Comparison of ENCODE assay signal across 10 mouse cellular contexts in the genomic region with DNA sequence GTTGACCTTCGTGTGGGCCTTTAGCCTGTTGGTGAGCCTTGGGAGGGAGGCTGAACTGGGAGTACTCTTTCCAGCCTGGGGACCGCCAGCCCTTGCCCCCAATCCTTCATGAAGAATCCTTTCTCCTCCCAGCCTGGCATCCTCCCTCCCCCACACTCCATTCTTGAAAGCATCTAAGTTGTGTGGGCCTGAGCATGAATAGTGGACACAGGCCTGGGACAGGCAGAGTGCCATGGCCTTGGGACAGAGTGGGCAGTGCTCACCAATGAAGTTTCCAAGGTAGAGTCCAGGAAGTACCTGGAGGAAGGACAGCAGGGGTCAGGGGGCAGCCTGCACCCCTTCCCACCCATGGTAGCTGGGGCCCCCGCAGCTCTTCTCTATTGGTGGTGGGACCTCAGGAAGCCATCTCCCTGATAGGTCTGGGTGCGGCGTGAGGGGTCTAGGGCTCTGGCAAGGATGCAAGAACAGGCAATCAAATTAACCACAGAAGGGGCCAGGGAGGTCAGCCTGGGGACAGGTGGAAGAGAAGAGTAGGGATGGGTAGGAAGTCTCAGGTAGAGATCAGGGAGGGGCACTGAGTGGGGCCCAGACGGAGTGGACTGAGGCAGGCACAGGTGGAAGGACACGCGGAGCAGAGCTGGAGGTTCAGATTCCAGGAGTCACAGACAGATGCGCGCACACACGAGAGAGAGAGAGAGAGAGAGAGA. TPM values are rescaled to one million over a fixed set of nuclear protein-coding genes. Genes with fewer than 3 reads are reported as not detected.
A peak's percentile ranks its signal among the peaks of the same experiment; 100 is the strongest.
DNase-seq lines count a peak whose midpoint lies in the region; ATAC-seq and TF ChIP-seq lines count a peak whose summit lies in the region.
"Had no signal": no experiment of that assay in that cellular context is flagged by ENCODE, and none has a peak within 500 bp of the region (broad histone marks: within the 10 kb centered on the region; RNA-seq: fewer than 3 reads in every experiment).

No protein-coding gene starts in this region.

- H3K4me2 ChIP-seq in limb, embryonic 14.5 days (replicated peaks; ENCODE audit: low read depth, low read length, severe bottlenecking) = peak overlapping the region; percentile 99

- peak overlapping the region; percentile 69; the same call in 1 of the 2 replicates for H3K9ac ChIP-seq in limb, embryonic 14.5 days (ENCODE audit: low read depth, low read length, severe bottlenecking)

- peaks cover 24% of the 10 kb centered on the region for H3K4me1 ChIP-seq in megakaryocyte, embryonic 14.5 days
- no peaks in the 10 kb centered on the region for H3K4me1 ChIP-seq in limb, embryonic 14.5 days (ENCODE audit: control insufficient read depth, insufficient read depth, low read length)

- no peaks in the 10 kb centered on the region for H3K36me3 ChIP-seq in megakaryocyte, embryonic 14.5 days (replicated peaks; ENCODE audit: low read length)
- H3K36me3 ChIP-seq in limb, embryonic 14.5 days (ENCODE audit: control insufficient read depth, insufficient read depth, low read length) = no peaks in the 10 kb centered on the region

- TF ChIP-seq POLR2A in limb, embryonic 14.5 days (IDR thresholded peaks at IDR 0.05; ENCODE audit: borderline replicate concordance, extremely low read depth, insufficient read depth, insufficient read length) = no peak

- no peaks in the 10 kb centered on the region for H3K9me3 ChIP-seq in megakaryocyte, embryonic 14.5 days
- H3K9me3 ChIP-seq in limb, embryonic 14.5 days (ENCODE audit: control insufficient read depth, low read length) = no peaks in the 10 kb centered on the region

- no peak for ATAC-seq in cerebellum, adult (ENCODE audit: insufficient number of reproducible peaks, low FRiP score, low TSS enrichment)
- no peak for ATAC-seq in megakaryocyte, adult 5-6 weeks (ENCODE audit: poor library complexity, severe bottlenecking)
- ATAC-seq in limb, embryonic 14.5 days (ENCODE audit: low FRiP score, low read depth) = no peak

- no peak overlapping the region for H3K27ac ChIP-seq in limb, embryonic 14.5 days (replicated peaks; ENCODE audit: low read depth, low read length)

- 39% methylated on average over 11 of the region's 11 CpGs for WGBS in limb, embryonic 14.5 days

- DNase-seq in cerebellum, postnatal 10 days = peak; percentile 28 to 30
- no peak for DNase-seq in limb, embryonic 14.5 days (ENCODE audit: low spot score)
- no peak for DNase-seq in thymus, postnatal 10 days (ENCODE audit: low spot score in 2 of 2)
- DNase-seq in adrenal gland, adult (ENCODE audit: inconsistent age in 2 of 2, low spot score in 1 of 2) = no peak
- no peak for DNase-seq in c-Kit-positive CD71-positive TER-119-positive erythroid progenitor cells, embryonic 14.5 days (ENCODE audit: low spot score)

- H3K27me3 ChIP-seq in megakaryocyte, embryonic 14.5 days (replicated peaks) = peaks cover 91% of the 10 kb centered on the region
- peaks cover 20% of the 10 kb centered on the region for H3K27me3 ChIP-seq in limb, embryonic 14.5 days (ENCODE audit: control insufficient read depth, insufficient read depth, low read length)

- peak overlapping the region; percentile 46 for H3K4me3 ChIP-seq in megakaryocyte, embryonic 14.5 days (replicated peaks)
- H3K4me3 ChIP-seq in limb, embryonic 14.5 days (replicated peaks; ENCODE audit: low read length) = peak overlapping the region; percentile 47; the same call in 1 of the 2 replicates

RNA-seq across cellular contexts. Expression of gene Dusp15, which starts 1.0 kb away (rescaled TPM):
- 1.0 TPM in 1 of 2 replicates, not detected in the other for polyA plus RNA-seq in megakaryocyte, embryonic 14.5 days (2012; ENCODE audit: insufficient read depth, low replicate concordance)
- total RNA-seq in megakaryocyte, adult 5-6 weeks (2015) = not detected in 2 replicates
- total RNA-seq in megakaryocyte, adult 5-6 weeks (2017) = not detected in 2 replicates
- polyA plus RNA-seq in limb, embryonic 14.5 days (2012; rRNA removed) = 2.0 and 2.2 TPM in 2 replicates
- 0.36 and 0.48 TPM in 2 replicates for polyA plus RNA-seq in limb, embryonic 14.5 days (2014; fragmentation: Nextera tagmentation; extraction: Ambion mirVana)

RNA-seq across cellular contexts. Expression of gene Ttll9, which starts 11.8 kb away (rescaled TPM):
- 0.22 TPM in 1 of 2 replicates, not detected in the other for polyA plus RNA-seq in megakaryocyte, embryonic 14.5 days (2012; ENCODE audit: insufficient read depth, low replicate concordance)
- 0.38 TPM in 1 of 2 replicates, not detected in the other for total RNA-seq in megakaryocyte, adult 5-6 weeks (2015)
- 0.28 TPM in 1 of 2 replicates, not detected in the other for total RNA-seq in megakaryocyte, adult 5-6 weeks (2017)
- polyA plus RNA-seq in limb, embryonic 14.5 days (2012; rRNA removed) = 0.47 and 1.0 TPM in 2 replicates
- polyA plus RNA-seq in limb, embryonic 14.5 days (2014; fragmentation: Nextera tagmentation; extraction: Ambion mirVana) = 0.14 and 0.18 TPM in 2 replicates

RNA-seq across cellular contexts. Expression of gene Foxs1, which starts 17.5 kb away (rescaled TPM):
- 3.2 and 4.6 TPM in 2 replicates for polyA plus RNA-seq in megakaryocyte, embryonic 14.5 days (2012; ENCODE audit: insufficient read depth, low replicate concordance)
- total RNA-seq in megakaryocyte, adult 5-6 weeks (2015) = not detected in 2 replicates
- total RNA-seq in megakaryocyte, adult 5-6 weeks (2017) = not detected in 2 replicates
- polyA plus RNA-seq in limb, embryonic 14.5 days (2012; rRNA removed) = 2.2 and 3.0 TPM in 2 replicates
- 2.1 and 2.9 TPM in 2 replicates for polyA plus RNA-seq in limb, embryonic 14.5 days (2014; fragmentation: Nextera tagmentation; extraction: Ambion mirVana)

RNA-seq across cellular contexts. Expression of gene Mylk2, which starts 39.4 kb away (rescaled TPM):
- 0.15 TPM in 1 of 2 replicates, not detected in the other for polyA plus RNA-seq in megakaryocyte, embryonic 14.5 days (2012; ENCODE audit: insufficient read depth, low replicate concordance)
- not detected in 2 replicates for total RNA-seq in megakaryocyte, adult 5-6 weeks (2015)
- total RNA-seq in megakaryocyte, adult 5-6 weeks (2017) = not detected in 2 replicates
- 0.40 and 0.62 TPM in 2 replicates for polyA plus RNA-seq in limb, embryonic 14.5 days (2012; rRNA removed)
- 0.10 TPM in 1 of 2 replicates, not detected in the other for polyA plus RNA-seq in limb, embryonic 14.5 days (2014; fragmentation: Nextera tagmentation; extraction: Ambion mirVana)
- total RNA-seq: adrenal gland, adult 18-20 months; left cerebral cortex, postnatal 14 days had no signal

Comparison
In these comparisons a context has a peak if more than half of its experiments do, and no peak if none do; other contexts are left out.
1. DNase-seq: peak in cerebellum, postnatal 10 days (2 of 2); none in limb, embryonic 14.5 days (single experiment), thymus, postnatal 10 days (0 of 2), adrenal gland, adult (0 of 2) and c-Kit-positive CD71-positive TER-119-positive erythroid progenitor cells, embryonic 14.5 days (single experiment).